Mouse (Mus musculus) midbrain, postnatal 0 days (tissue): ENCODE results near the gene Rps3. TPM values are rescaled to one million over a fixed set of nuclear protein-coding genes. Genes with fewer than 3 reads are reported as not detected.

ENCODE experiments used
- ATAC-seq: fragments of 200-750 bp; cut with Nextera tagmentation; 2 replicates; pipeline ENCODE4 v1.8.0; 2017; ENCODE audit warnings: moderate number of reproducible peaks, mild to moderate bottlenecking, moderate TSS enrichment, moderate library complexity; ENCODE audit not compliant: low FRiP score
- DNase-seq: peaks from one replicate; pipeline ENCODE4 v3.0.0-alpha.2; 2015; ENCODE audit warnings: low spot score
- H3K27ac ChIP-seq: fragments of 300-500 bp; sonication (generic); 2 replicates; pipeline ENCODE4 v1.5.1; 2014; ENCODE audit warnings: low read depth, mild to moderate bottlenecking, low read length, mixed read lengths
- H3K27me3 ChIP-seq: fragments of 300-500 bp; sonication (generic); 2 replicates; pipeline ENCODE4 v1.6.1; 2014; ENCODE audit warnings: low read length, control low read depth, mixed read lengths; ENCODE audit not compliant: insufficient read depth
- H3K36me3 ChIP-seq: fragments of 300-500 bp; sonication (generic); 2 replicates; pipeline ENCODE4 v1.6.1; 2014; ENCODE audit warnings: low read length, control low read depth, mixed read lengths; ENCODE audit not compliant: insufficient read depth
- H3K4me1 ChIP-seq: fragments of 300-500 bp; sonication (generic); 2 replicates; pipeline ENCODE4 v1.6.1; 2014; ENCODE audit warnings: mild to moderate bottlenecking, control low read depth, antibody characterized with exemption, low read length, mixed read lengths; ENCODE audit not compliant: insufficient read depth
- H3K4me2 ChIP-seq: fragments of 300-500 bp; sonication (generic); 2 replicates; pipeline ENCODE4 v1.6.1; 2014; ENCODE audit warnings: low read depth, mild to moderate bottlenecking, low read length, mixed read lengths; ENCODE audit not compliant: poor library complexity, severe bottlenecking
- H3K4me3 ChIP-seq: fragments of 300-500 bp; sonication (generic); 2 replicates; pipeline ENCODE4 v1.5.1; 2014; ENCODE audit warnings: low read depth, mild to moderate bottlenecking, low read length, moderate library complexity
- H3K9ac ChIP-seq: fragments of 300-500 bp; sonication (generic); replicated peaks from 2 replicates; pipeline ENCODE4 v1.6.1; 2014; ENCODE audit warnings: mild to moderate bottlenecking, low read length, moderate library complexity, mixed read lengths; ENCODE audit not compliant: poor library complexity, severe bottlenecking
- H3K9me3 ChIP-seq: fragments of 300-500 bp; sonication (generic); 2 replicates; pipeline ENCODE4 v1.6.1; 2016; ENCODE audit warnings: low read length, control low read depth
- CTCF ChIP-seq: IDR thresholded peaks from 2 replicates; pipeline ENCODE4 v1.5.1; 2016; ENCODE audit warnings: antibody characterized with exemption, mild to moderate bottlenecking
- WGBS: fragments of 180-500 bp; shearing (Covaris S2); extraction: QIAGEN DNeasy Blood & Tissue Kit; methylation state at CpG from one replicate; pipeline ENCODE4 v1.1.7; 2014; 5-methylcytosine and 5-hydroxymethylcytosine counted together
- polyA plus RNA-seq: library from polyadenylated mRNA; unstranded; fragments of >200 nt; fragmentation: Nextera tagmentation; extraction: Ambion mirVana; gene quantifications from 2 replicates; pipeline ENCODE4 v1.2.1, GENCODE M21; 2015
- total RNA-seq: library from RNA; depleted of rRNA; stranded (reverse); fragments of >200 nt; gene quantifications from 2 replicates; pipeline ENCODE4 v1.2.3, GENCODE M21; 2014

The Rps3 gene
- total and polyA plus RNA-seq, 2 experiments from 2014 or later, result 440 to 453 TPM

- DNase-seq (no peak), ATAC-seq (no peak)
- Histone ChIP-seq H3K27me3 (no peaks in the 10 kb centered on the region), H3K4me1 (no peaks in the 10 kb centered on the region), H3K4me2 (no peak overlapping the region), H3K36me3 (no peaks in the 10 kb centered on the region), H3K9me3 (no peaks in the 10 kb centered on the region), H3K4me3 (no peak overlapping the region), H3K9ac (no peak overlapping the region), H3K27ac (no peak overlapping the region)
- WGBS, result 19% methylated on average over 12 of the region's 12 CpGs
- no peak for TF ChIP-seq CTCF
Observed at GRCm38 (mm10) chr7:99434672-99435250, 48.8 kb downstream of the Rps3 start.

GRCm38 (mm10) chr7:99432863-99433262, 50.7 kb downstream of the Rps3 start:
- no peak overlapping the region for H3K27ac ChIP-seq
- WGBS, result 93% methylated on average over 6 of the region's 6 CpGs
- no peak for TF ChIP-seq CTCF
- no peak overlapping the region for H3K4me2 ChIP-seq
- no peaks in the 10 kb centered on the region for H3K9me3 ChIP-seq
- no peak for ATAC-seq
- no peak overlapping the region for H3K9ac ChIP-seq
- no peaks in the 10 kb centered on the region for H3K36me3 ChIP-seq
- DNase-seq, result no peak
- no peaks in the 10 kb centered on the region for H3K27me3 ChIP-seq
- no peak overlapping the region for H3K4me3 ChIP-seq
- H3K4me1 ChIP-seq, result peaks cover 5% of the 10 kb centered on the region; the same call in 1 of the 2 replicates

- no peak overlapping the region for H3K9ac ChIP-seq
- no peaks in the 10 kb centered on the region for H3K36me3 ChIP-seq
- DNase-seq (peak; percentile 46), ATAC-seq (no peak)
- H3K27me3 ChIP-seq, result no peaks in the 10 kb centered on the region
- H3K9me3 ChIP-seq, result no peaks in the 10 kb centered on the region
- H3K4me3 ChIP-seq, result no peak overlapping the region
- H3K27ac ChIP-seq, result 0 out of 2 replicates have a peak overlapping the region, but pooled peaks have one; percentile 47
- WGBS, result 45% methylated on average over 14 of the region's 14 CpGs
- peaks cover 5% of the 10 kb centered on the region; the same call in 1 of the 2 replicates for H3K4me1 ChIP-seq
- H3K4me2 ChIP-seq, result no peak overlapping the region
- TF ChIP-seq CTCF, result no peak
Observed at GRCm38 (mm10) chr7:99432248-99432647, 51.3 kb downstream of the Rps3 start.

GRCm38 (mm10) chr7:99430246-99430645, 53.3 kb downstream of the Rps3 start:
- 70% methylated on average over 11 of the region's 11 CpGs for WGBS
- ATAC-seq (no peak), DNase-seq (no peak)
- no peak overlapping the region for H3K4me3 ChIP-seq
- no peaks in the 10 kb centered on the region for H3K9me3 ChIP-seq
- no peaks in the 10 kb centered on the region for H3K27me3 ChIP-seq
- TF ChIP-seq CTCF, result no peak
- H3K4me1 ChIP-seq, result peaks cover 5% of the 10 kb centered on the region; the same call in 1 of the 2 replicates
- no peak overlapping the region for H3K27ac ChIP-seq
- no peak overlapping the region for H3K9ac ChIP-seq
- no peaks in the 10 kb centered on the region; the same call in none of the 2 replicates for H3K36me3 ChIP-seq
- H3K4me2 ChIP-seq, result no peak overlapping the region

GRCm38 (mm10) chr7:99429786-99430185, 53.8 kb downstream of the Rps3 start:
- H3K9me3 ChIP-seq, result no peaks in the 10 kb centered on the region
- peaks cover 5% of the 10 kb centered on the region; the same call in 1 of the 2 replicates for H3K4me1 ChIP-seq
- H3K27ac ChIP-seq, result 0 out of 2 replicates have a peak overlapping the region, but pooled peaks have one; percentile 7
- H3K4me3 ChIP-seq, result no peak overlapping the region
- H3K4me2 ChIP-seq, result no peak overlapping the region
- H3K9ac ChIP-seq, result no peak overlapping the region
- ATAC-seq (no peak), DNase-seq (peak; percentile 69)
- no peak for TF ChIP-seq CTCF
- WGBS, result 20% methylated on average over 6 of the region's 6 CpGs
- H3K36me3 ChIP-seq, result no peaks in the 10 kb centered on the region; the same call in none of the 2 replicates
- H3K27me3 ChIP-seq, result no peaks in the 10 kb centered on the region

GRCm38 (mm10) chr7:99428836-99429235, 54.7 kb downstream of the Rps3 start:
- DNase-seq (no peak), ATAC-seq (no peak)
- H3K36me3 ChIP-seq, result no peaks in the 10 kb centered on the region; the same call in none of the 2 replicates
- H3K4me1 ChIP-seq, result peaks cover 5% of the 10 kb centered on the region; the same call in 1 of the 2 replicates
- WGBS, result 91% methylated on average over 5 of the region's 5 CpGs
- no peak overlapping the region for H3K9ac ChIP-seq
- H3K27me3 ChIP-seq, result no peaks in the 10 kb centered on the region
- no peak for TF ChIP-seq CTCF
- H3K4me2 ChIP-seq, result no peak overlapping the region
- H3K27ac ChIP-seq, result no peak overlapping the region
- no peaks in the 10 kb centered on the region for H3K9me3 ChIP-seq
- no peak overlapping the region for H3K4me3 ChIP-seq
